Mouse (Mus musculus) cortical plate, adult 2 months (tissue): ENCODE measurements at regions not wholly inside any gene's neighbourhood (a gene's known extent, or its start where the extent isn't known, plus 50 kb on each side); places are given as distances from the start of the nearest gene placed in this dataset.

Experiments used
- CTCF ChIP-seq: fragments of 200-500 bp; IDR thresholded peaks from 2 replicates; pipeline ENCODE4 v1.5.1; 2011; ENCODE audit warnings: mild to moderate bottlenecking, control low read depth, low read length; ENCODE audit not compliant: insufficient read depth; ENCODE audit errors: extremely low read depth
- POLR2A ChIP-seq: fragments of 200-500 bp; IDR thresholded peaks from 2 replicates; pipeline ENCODE4 v1.6.1; 2011; ENCODE audit warnings: mild to moderate bottlenecking, low read length, control low read depth; ENCODE audit not compliant: insufficient read depth; ENCODE audit errors: extremely low read depth

DNA sequence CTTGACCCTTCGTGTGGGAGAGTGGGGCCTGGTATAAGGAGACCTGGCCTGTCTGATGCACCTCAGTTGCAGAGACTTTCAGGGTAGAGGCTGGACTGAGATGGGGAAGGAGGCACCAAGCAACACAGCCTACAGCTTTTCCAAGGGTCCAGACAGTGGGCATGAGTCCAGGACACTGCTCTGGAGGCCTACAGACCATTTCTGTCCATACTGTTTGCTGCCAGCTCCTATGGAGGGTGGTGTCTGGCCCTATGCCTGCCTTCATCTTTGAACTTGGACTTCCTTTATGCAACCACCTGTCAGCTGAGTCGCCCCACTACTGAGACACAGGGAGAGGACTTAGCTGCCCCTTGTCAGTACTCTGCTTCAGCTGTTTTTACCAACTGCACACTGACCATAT is 73.7 kb upstream of the Brd7 start:
- TF ChIP-seq CTCF (no peak), POLR2A (no peak)
